Mouse (Mus musculus): ENCODE results near the gene Bcar3.

DNA sequence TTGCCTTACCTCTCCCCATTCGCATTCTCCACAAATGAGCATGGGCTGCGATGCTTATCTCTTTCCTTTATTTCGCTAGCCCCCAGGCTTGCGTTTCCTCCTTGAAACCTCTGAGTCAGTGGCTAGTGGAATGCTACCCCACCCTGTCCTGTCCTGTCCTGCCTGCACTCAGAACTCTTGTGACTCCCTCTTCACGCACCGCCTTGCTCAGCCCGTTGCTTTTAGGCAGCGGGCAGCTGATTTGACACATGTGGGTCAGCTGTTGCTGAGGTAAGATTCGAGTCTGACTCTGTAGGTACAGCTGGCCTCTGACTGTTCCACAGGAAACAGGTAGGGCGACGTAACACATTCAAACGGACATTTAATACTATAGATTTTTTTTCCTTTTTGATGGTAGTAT, 97.9 kb downstream of the Bcar3 start:
- TF ChIP-seq ZC3H11A (IDR thresholded peaks at IDR 0.05; ENCODE audit: low read depth, low read length), result no peak
- TF ChIP-seq POLR2A (IDR thresholded peaks at IDR 0.05; ENCODE audit: control insufficient read depth in 1 of 2, insufficient read depth in 1 of 2, low read depth in 1 of 2, low read length in 2 of 2, poor library complexity in 1 of 2), result no peak
- no peak for TF ChIP-seq EP300 (IDR thresholded peaks at IDR 0.05; ENCODE audit: low read depth in 1 of 2, low read length in 2 of 2)
- TF ChIP-seq CTCF (IDR thresholded peaks at IDR 0.05 in 2 of 3, conservative IDR thresholded peaks at IDR 0.05 in 1 of 3; ENCODE audit: control insufficient read depth in 1 of 3, insufficient read depth in 1 of 3, low read depth in 2 of 3, low read length in 3 of 3, poor library complexity in 1 of 3, severe bottlenecking in 1 of 3), result no peak
- TF ChIP-seq TAL1 (IDR thresholded peaks at IDR 0.05; ENCODE audit: low read length), result no peak
- no peak for TF ChIP-seq ZMIZ1 (IDR thresholded peaks at IDR 0.05; ENCODE audit: low read depth, low read length)
- TF ChIP-seq ZNF384 (IDR thresholded peaks at IDR 0.05; ENCODE audit: low read depth, low read length), result no peak
- TF ChIP-seq KAT2A (conservative IDR thresholded peaks at IDR 0.05; ENCODE audit: low read depth, low read length), result no peak
- TF ChIP-seq ELF1 (IDR thresholded peaks at IDR 0.05; ENCODE audit: low read depth, low read length), result no peak
- no peak for TF ChIP-seq MAZ (IDR thresholded peaks at IDR 0.05; ENCODE audit: low read depth, low read length)
- TF ChIP-seq MEF2A (IDR thresholded peaks at IDR 0.05; ENCODE audit: extremely low read depth, insufficient replicate concordance, low read depth, low read length, poor library complexity, severe bottlenecking), result no peak
- TF ChIP-seq NELFE (IDR thresholded peaks at IDR 0.05; ENCODE audit: low read depth, low read length), result no peak

Measured in MEL (cell line).